Mouse (Mus musculus) G1E (cell line): ENCODE results near the gene Fam171a2. TPM values are rescaled to one million over a fixed set of nuclear protein-coding genes. Genes with fewer than 3 reads are reported as not detected.
A peak's percentile ranks its signal among the peaks of the same experiment; 100 is the strongest.

Experiments used
- ATAC-seq: 2 replicates; pipeline ENCODE4 v1.8.0; 2016; ENCODE audit warnings: mild to moderate bottlenecking; ENCODE audit not compliant: insufficient number of reproducible peaks, poor library complexity, low FRiP score, severe bottlenecking; ENCODE audit errors: extremely low read depth
- DNase-seq: peaks from one replicate; pipeline ENCODE4 v3.0.0; 2012; ENCODE audit warnings: low spot score
- H3K27me3 ChIP-seq: 2 replicates; pipeline ENCODE4 v1.6.1; 2012; ENCODE audit warnings: mild to moderate bottlenecking, low read length, inconsistent platforms; ENCODE audit not compliant: insufficient read depth
- H3K36me3 ChIP-seq: replicated peaks from 2 replicates; pipeline ENCODE3; 2012; ENCODE audit warnings: mild to moderate bottlenecking, inconsistent platforms
- H3K4me1 ChIP-seq: 2 replicates; pipeline ENCODE4 v1.6.1; 2012; ENCODE audit warnings: low read depth, low read length, inconsistent platforms, mixed read lengths; ENCODE audit not compliant: insufficient read depth
- H3K4me3 ChIP-seq: 2 replicates; pipeline ENCODE4 v1.5.1; 2012; ENCODE audit warnings: low read depth, mild to moderate bottlenecking, inconsistent platforms, low read length, moderate library complexity, mixed read lengths
- H3K9me3 ChIP-seq: replicated peaks from 2 replicates; pipeline ENCODE4 v1.6.1; 2012; ENCODE audit warnings: inconsistent platforms
- CTCF ChIP-seq: IDR thresholded peaks from 2 replicates; pipeline ENCODE4 v1.5.1; 2012; ENCODE audit warnings: low read depth, low read length, inconsistent platforms, mixed read lengths
- GATA1 ChIP-seq: IDR thresholded peaks from 2 replicates; pipeline ENCODE4 v1.6.1; 2012; ENCODE audit warnings: borderline replicate concordance, low read length, inconsistent platforms, mixed read lengths
- GATA2 ChIP-seq: IDR thresholded peaks from 2 replicates; pipeline ENCODE4 v1.6.1; 2012; ENCODE audit warnings: low read depth, low read length, inconsistent platforms, borderline replicate concordance
- POLR2AphosphoS5 ChIP-seq: IDR thresholded peaks from 2 replicates; pipeline ENCODE4 v1.6.1; 2012; ENCODE audit warnings: low read depth, low read length, inconsistent platforms; ENCODE audit not compliant: insufficient replicate concordance
- TAL1 ChIP-seq: conservative IDR thresholded peaks from 2 replicates; pipeline ENCODE4 v1.6.1; 2012; ENCODE audit warnings: low read depth, low read length, inconsistent platforms, mixed read lengths
- polyA plus RNA-seq: library from polyadenylated mRNA; stranded (reverse); fragments of >175 nt; gene quantifications from 2 replicates; pipeline ENCODE4 v1.2.3, GENCODE M21; 2012
- total RNA-seq, 2 experiments: library from RNA; stranded (forward) in 1 of 2; stranded (reverse) in 1 of 2; fragments of 200-1000 nt in 1 of 2; fragments of >200 nt in 1 of 2; fragmentation: Nextera tagmentation in 1 of 2; gene quantifications; 2 replicates each; pipeline ENCODE4 v1.2.3; 2014 to 2017

The Fam171a2 gene
- total and polyA plus RNA-seq, 3 experiments: 0.05 to 0.16 TPM; not detected in 1

GRCm38 (mm10) chr11:102433866-102434265 lies 13.6 kb downstream of the Fam171a2 start:
- peaks cover 40% of the 10 kb centered on the region for H3K27me3 ChIP-seq
- TF ChIP-seq GATA2 (no peak), POLR2AphosphoS5 (no peak), CTCF (no peak), TAL1 (no peak), GATA1 (no peak)
- H3K36me3 ChIP-seq: peaks cover 36% of the 10 kb centered on the region
- H3K9me3 ChIP-seq: peaks cover 14% of the 10 kb centered on the region
- H3K4me1 ChIP-seq: peaks cover 47% of the 10 kb centered on the region
- ATAC-seq: no peak
- no peak overlapping the region for H3K4me3 ChIP-seq
- DNase-seq: no peak

GRCm38 (mm10) chr11:102432896-102433295 lies 14.6 kb downstream of the Fam171a2 start:
- 0 out of 2 replicates have a peak overlapping the region, but pooled peaks have one; percentile 11 for H3K4me3 ChIP-seq
- TF ChIP-seq GATA2 (no peak), CTCF (no peak), POLR2AphosphoS5 (no peak), TAL1 (no peak), GATA1 (no peak)
- H3K27me3 ChIP-seq: peaks cover 31% of the 10 kb centered on the region
- DNase-seq (no peak), ATAC-seq (no peak)
- H3K4me1 ChIP-seq: peaks cover 41% of the 10 kb centered on the region
- peaks cover 36% of the 10 kb centered on the region for H3K36me3 ChIP-seq
- peaks cover 8% of the 10 kb centered on the region for H3K9me3 ChIP-seq

- Histone ChIP-seq H3K27me3 (peaks cover 25% of the 10 kb centered on the region), H3K9me3 (peaks cover 2% of the 10 kb centered on the region), H3K4me1 (peaks cover 36% of the 10 kb centered on the region), H3K4me3 (peak overlapping the region; percentile 42; the same call in 1 of the 2 replicates), H3K36me3 (peaks cover 36% of the 10 kb centered on the region)
- TF ChIP-seq GATA2 (no peak), CTCF (no peak), POLR2AphosphoS5 (no peak), TAL1 (no peak), GATA1 (no peak)
- DNase-seq (no peak), ATAC-seq (no peak)
Observed at GRCm38 (mm10) chr11:102432115-102432843, 15.2 kb downstream of the Fam171a2 start.

- ATAC-seq (no peak), DNase-seq (no peak)
- Histone ChIP-seq H3K27me3 (peaks cover 24% of the 10 kb centered on the region), H3K36me3 (peaks cover 36% of the 10 kb centered on the region), H3K4me3 (no peak overlapping the region; the same call in 1 of the 2 replicates), H3K9me3 (no peaks in the 10 kb centered on the region), H3K4me1 (peaks cover 36% of the 10 kb centered on the region)
- TF ChIP-seq GATA1 (no peak), GATA2 (no peak), CTCF (no peak)
Observed at GRCm38 (mm10) chr11:102431728-102432114, 15.8 kb downstream of the Fam171a2 start.

- ATAC-seq (no peak), DNase-seq (peak; percentile 73)
- Histone ChIP-seq H3K4me1 (peaks cover 36% of the 10 kb centered on the region), H3K4me3 (peak overlapping the region; percentile 72), H3K27me3 (peaks cover 27% of the 10 kb centered on the region), H3K9me3 (no peaks in the 10 kb centered on the region), H3K36me3 (peaks cover 31% of the 10 kb centered on the region)
- TF ChIP-seq TAL1 (no peak), CTCF (peak; percentile 60), GATA2 (no peak)
Observed at GRCm38 (mm10) chr11:102431018-102431645, 16.4 kb downstream of the Fam171a2 start.

GRCm38 (mm10) chr11:102430121-102431017 lies 17.1 kb downstream of the Fam171a2 start, which contains the start of gene Grn:
Gene Grn, plus strand, starts transcription at chr11:102430315.
- peak within 1 kb of the TSS; percentile 72 for H3K4me3 ChIP-seq
- no peaks in the 10 kb centered on the region for H3K9me3 ChIP-seq
- ATAC-seq (peak; percentile 90), DNase-seq (peak; percentile 91)
- H3K4me1 ChIP-seq: peaks cover 41% of the 10 kb centered on the region
- H3K27me3 ChIP-seq: peaks cover 25% of the 10 kb centered on the region
- no peak for TF ChIP-seq TAL1
- TF ChIP-seq POLR2AphosphoS5: no peak
- TF ChIP-seq GATA2: no peak
- no peak for TF ChIP-seq CTCF
- no peak for TF ChIP-seq GATA1
- H3K36me3 ChIP-seq: peaks cover 23% of the 10 kb centered on the region
